Mouse (Mus musculus) kidney, adult 2 months (tissue): ENCODE results near the gene Zfp609.

Source experiments
- CTCF ChIP-seq: fragments of 200-500 bp; conservative IDR thresholded peaks from 2 replicates; pipeline ENCODE4 v1.5.1; 2011; ENCODE audit warnings: low read depth, mild to moderate bottlenecking, control low read depth, low read length, moderate library complexity, mixed read lengths; ENCODE audit not compliant: insufficient read depth, insufficient read length
- POLR2A ChIP-seq: fragments of 200-500 bp; IDR thresholded peaks from one replicate; pipeline ENCODE4 v1.6.1; 2011; ENCODE audit warnings: low read depth, low read length, control low read depth

- no peak for TF ChIP-seq CTCF
- no peak for TF ChIP-seq POLR2A
These were observed 155.9 kb downstream of the Zfp609 start for GRCm38 (mm10) chr9:65671431-65671931.
